Mouse (Mus musculus) thymus, adult 18-20 months (tissue): ENCODE data around the gene Vmn1r142.
"Not testable (repeated sequence)": the region's sequence is repeated elsewhere in the genome, so short reads cannot be mapped to it uniquely, and the experiment has no call there.

Source experiments
- DNase-seq, 2 experiments: peaks; one replicate each; pipeline ENCODE4 v3.0.0; 2022; ENCODE audit warnings: mixed read lengths in 2 of 2

Vmn1r142 gene

DNA sequence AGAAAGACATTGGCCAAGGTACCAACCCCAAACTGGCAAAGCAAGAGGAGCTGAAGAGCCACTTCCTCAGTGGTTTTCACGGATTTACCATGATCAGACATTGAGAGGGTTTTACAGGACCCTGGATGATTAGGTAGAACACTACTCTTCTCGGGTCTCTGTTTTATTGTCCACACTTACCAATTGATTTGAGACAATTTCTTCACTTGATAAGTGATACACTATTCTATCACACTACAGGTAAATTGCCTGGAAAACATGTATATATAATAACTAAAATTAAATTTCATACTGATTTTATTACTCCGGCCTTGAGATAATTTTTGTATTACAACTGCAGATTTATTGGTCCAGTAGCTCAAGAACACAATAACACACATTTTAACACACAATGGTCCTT, at the start of gene Vmn1r142:
Gene Vmn1r142, minus strand, starts transcription at position 101 of the 400 bp plus-strand sequence.
- not testable (repeated sequence) for DNase-seq

DNA sequence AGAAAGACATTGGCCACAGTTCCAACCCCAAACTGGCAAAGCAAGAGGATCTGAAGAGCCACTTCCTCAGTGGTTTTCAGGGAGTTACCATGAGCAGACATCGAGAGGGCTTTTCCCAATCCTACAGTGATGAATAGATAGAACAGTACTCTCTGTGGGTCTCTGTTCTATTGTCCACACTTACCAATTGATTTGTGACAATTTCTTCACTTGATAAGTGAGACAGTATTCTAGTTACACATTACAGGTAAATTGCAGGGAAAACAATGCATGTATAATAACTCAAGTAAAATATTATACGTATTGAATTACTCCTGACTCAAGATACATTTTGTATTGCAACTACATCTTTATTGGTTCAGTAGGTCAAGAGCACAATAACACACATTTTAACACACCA, 37.3 kb upstream of the Vmn1r142 start, which contains the start of gene Gm8653:
Gene Gm8653, minus strand, starts transcription at position 101 of the 400 bp plus-strand sequence.
- not testable (repeated sequence) for DNase-seq

DNA sequence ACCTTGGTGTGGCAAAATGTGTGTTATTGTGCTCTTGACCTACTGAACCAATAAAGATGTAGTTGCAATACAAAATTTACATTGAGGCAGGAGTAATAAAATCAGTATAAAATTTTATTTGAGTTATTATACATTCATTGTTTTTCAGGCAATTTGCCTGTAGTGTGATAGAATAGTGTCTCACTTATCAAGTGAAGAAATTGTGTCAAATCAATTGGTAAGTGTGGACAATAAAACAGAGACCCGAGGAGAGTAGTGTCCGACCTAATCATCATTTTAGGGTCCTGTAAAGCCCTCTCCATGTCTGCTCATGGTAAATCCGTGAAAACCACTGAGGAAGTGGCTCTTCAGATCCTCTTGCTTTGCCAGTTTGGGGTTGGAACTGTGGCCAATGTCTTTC, 25.2 kb upstream of the Vmn1r142 start, which contains the start of gene Vmn1r143:
Gene Vmn1r143, plus strand, starts transcription at position 301 of the 400 bp plus-strand sequence.
- not testable (repeated sequence) for DNase-seq

DNA sequence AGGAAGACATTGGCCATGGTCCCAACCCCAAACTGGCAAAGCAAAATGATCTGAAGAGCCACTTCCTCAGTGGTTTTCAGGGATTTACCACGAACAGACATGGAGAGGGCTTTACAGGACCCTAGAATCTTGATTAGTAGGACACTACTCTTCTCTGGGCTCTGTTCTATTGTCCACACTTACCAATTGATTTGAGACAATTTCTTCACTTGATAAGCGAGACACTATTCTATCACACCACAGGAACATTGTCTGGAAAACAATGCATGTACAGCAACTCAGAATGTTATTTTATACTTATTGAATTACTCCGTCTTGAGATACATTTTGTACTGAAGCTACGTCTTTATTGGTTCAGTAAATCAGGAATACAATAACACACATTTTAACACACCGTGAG, 29.2 kb downstream of the Vmn1r142 start, which contains the start of gene Gm10666:
Gene Gm10666, minus strand, starts transcription at position 101 of the 400 bp plus-strand sequence.
- DNase-seq: not testable (repeated sequence)

DNA sequence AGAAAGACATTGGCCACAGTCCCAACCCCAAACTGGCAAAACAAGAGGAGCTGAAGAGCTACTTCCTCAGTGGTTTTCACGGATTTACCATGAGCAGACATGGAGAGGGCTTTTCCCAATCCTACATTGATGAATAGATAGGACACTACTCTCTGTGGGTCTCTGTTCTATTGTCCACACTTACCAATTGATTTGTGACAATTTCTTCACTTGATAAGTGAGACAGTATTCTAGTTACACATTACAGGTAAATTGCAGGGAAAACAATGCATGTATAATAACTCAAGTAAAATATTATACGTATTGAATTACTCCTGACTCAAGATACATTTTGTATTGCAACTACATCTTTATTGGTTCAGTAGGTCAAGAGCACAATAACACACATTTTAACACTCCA, 45.7 kb downstream of the Vmn1r142 start, which contains the start of gene Gm16451:
Gene Gm16451, minus strand, starts transcription at position 101 of the 400 bp plus-strand sequence.
- DNase-seq: not testable (repeated sequence)
